Mouse (Mus musculus) activated CD4-positive, CD25-positive, alpha-beta regulatory T cell, adult 4 months (primary cell): ENCODE data around the gene Clec11a. TPM values are rescaled to one million over a fixed set of nuclear protein-coding genes. Genes with fewer than 3 reads are reported as not detected.

Experiments
- ATAC-seq: one replicate; pipeline ENCODE4 v1.8.0; 2017
- polyA plus RNA-seq, 2 experiments: library from polyadenylated mRNA; unstranded; fragments of 100-300 nt; shearing (Covaris generic); gene quantifications; one replicate each; pipeline ENCODE4 v1.2.1; 2017

The Clec11a gene
- polyA plus RNA-seq, 2 experiments from 2014 or later = 0.51 to 0.73 TPM

- ATAC-seq = no peak
Observed at GRCm38 (mm10) chr7:44276461-44277249, 30.0 kb downstream of the Clec11a start.

GRCm38 (mm10) chr7:44275546-44275945 is 31.2 kb downstream of the Clec11a start:
- ATAC-seq = no peak

- ATAC-seq = no peak
Observed at GRCm38 (mm10) chr7:44274096-44274495, 32.6 kb downstream of the Clec11a start.

- no peak for ATAC-seq
Observed at GRCm38 (mm10) chr7:44273446-44273845, 33.3 kb downstream of the Clec11a start.

- ATAC-seq = no peak
Observed at GRCm38 (mm10) chr7:44272546-44272945, 34.2 kb downstream of the Clec11a start.

- ATAC-seq = no peak
Observed at GRCm38 (mm10) chr7:44271309-44271708, 35.4 kb downstream of the Clec11a start.

- no peak for ATAC-seq
Observed at GRCm38 (mm10) chr7:44269397-44269796, 37.3 kb downstream of the Clec11a start.

GRCm38 (mm10) chr7:44268117-44268516 is 38.6 kb downstream of the Clec11a start:
- ATAC-seq = no peak

GRCm38 (mm10) chr7:44262791-44263643 is 43.7 kb downstream of the Clec11a start:
- ATAC-seq = peak; percentile 83

- ATAC-seq = no peak
Observed at GRCm38 (mm10) chr7:44261147-44261546, 45.6 kb downstream of the Clec11a start, which contains the start of gene Gm15517. Gm15517 (plus strand) TSS chr7:44261447.

- ATAC-seq = no peak
Observed at GRCm38 (mm10) chr7:44260410-44260809, 46.3 kb downstream of the Clec11a start.

- no peak for ATAC-seq
Observed at GRCm38 (mm10) chr7:44257278-44257677, 49.4 kb downstream of the Clec11a start, which contains the start of gene Acp4. Acp4 (minus strand) TSS chr7:44257378.

GRCm38 (mm10) chr7:44254930-44255329 is 51.8 kb downstream of the Clec11a start:
- ATAC-seq = no peak

GRCm38 (mm10) chr7:44253023-44253616 is 53.6 kb downstream of the Clec11a start:
- no peak for ATAC-seq

Other genes starting within 250 kb of the Clec11a start
- not detected for gene Klk1b21, start 204.6 kb downstream of the Clec11a start, polyA plus RNA-seq
- not detected for gene Klk1b22, start 194.2 kb downstream of the Clec11a start, polyA plus RNA-seq
- gene Klk1b16, start 170.1 kb downstream of the Clec11a start, polyA plus RNA-seq = not detected
- gene Klk1b24, start 118.7 kb downstream of the Clec11a start, polyA plus RNA-seq = not detected
- gene Klk1b3, start 108.7 kb downstream of the Clec11a start, polyA plus RNA-seq = not detected
- gene Klk1b4, start 99.5 kb downstream of the Clec11a start, polyA plus RNA-seq = not detected
- gene Klk1b5, start 91.0 kb downstream of the Clec11a start, polyA plus RNA-seq = not detected
- gene Klk1, start 81.5 kb downstream of the Clec11a start, polyA plus RNA-seq = not detected
- not detected for gene Gm36864, start 70.7 kb downstream of the Clec11a start, polyA plus RNA-seq
- 1 to 10 TPM; 1.0 to 1.7 TPM for gene 1700028J19Rik, start 60.2 kb downstream of the Clec11a start, polyA plus RNA-seq
- 10 to 100 TPM; 74.0 to 88.7 TPM for gene 2410002F23Rik, start 60.2 kb downstream of the Clec11a start, polyA plus RNA-seq
- gene Acp4, start 49.5 kb downstream of the Clec11a start, polyA plus RNA-seq = not detected
- not detected for gene Gm15517, start 45.5 kb downstream of the Clec11a start, polyA plus RNA-seq
- not detected for gene Shank1, start 3.4 kb upstream of the Clec11a start, polyA plus RNA-seq
- gene Syt3, start 77.2 kb upstream of the Clec11a start, polyA plus RNA-seq = not detected
- under 1 TPM; 0.59 to 0.66 TPM for gene 1700008O03Rik, start 78.9 kb upstream of the Clec11a start, polyA plus RNA-seq
- not detected for gene Lrrc4b, start 122.1 kb upstream of the Clec11a start, polyA plus RNA-seq
- not detected for gene Aspdh, start 158.5 kb upstream of the Clec11a start, polyA plus RNA-seq
- 10 to 100 TPM; 39.9 to 67.9 TPM for gene Josd2, start 161.1 kb upstream of the Clec11a start, polyA plus RNA-seq
- 10 to 100 TPM; 23.7 to 25.6 TPM for gene Emc10, start 189.6 kb upstream of the Clec11a start, polyA plus RNA-seq
- 1 to 10 TPM; 3.3 to 4.0 TPM for gene Fam71e1, start 189.7 kb upstream of the Clec11a start, polyA plus RNA-seq
- gene Mybpc2, start 217.8 kb upstream of the Clec11a start, polyA plus RNA-seq = not detected
- 1 to 10 TPM in 1 of 2 experiments, not detected in 1; 2.6 TPM for gene Spib, start 225.2 kb upstream of the Clec11a start, polyA plus RNA-seq
- 10 to 100 TPM; 19.2 to 27.6 TPM for gene Pold1, start 241.9 kb upstream of the Clec11a start, polyA plus RNA-seq
- 10 to 100 TPM; 38.0 to 61.3 TPM for gene Nr1h2, start 247.0 kb upstream of the Clec11a start, polyA plus RNA-seq